Mouse (Mus musculus) right cerebral cortex, postnatal 36 days (tissue): ENCODE measurements at regions not wholly inside any gene's neighbourhood (a gene's known extent, or its start where the extent isn't known, plus 50 kb on each side); places are given as distances from the start of the nearest gene placed in this dataset.
"Not testable (repeated sequence)": the region's sequence is repeated elsewhere in the genome, so short reads cannot be mapped to it uniquely, and the experiment has no call there.

Source experiments
- DNase-seq, 2 experiments: peaks; one replicate each; pipeline ENCODE4 v3.0.0; 2022; ENCODE audit warnings: low spot score in 2 of 2, mixed read lengths in 1 of 2

GRCm38 (mm10) chr13:16476515-16476914 lies 464.9 kb downstream of the Inhba start:
- no peak for DNase-seq

GRCm38 (mm10) chr13:16487292-16487691 lies 475.6 kb downstream of the Inhba start:
- DNase-seq, result no peak

- DNase-seq, result not testable (repeated sequence)
Measured at GRCm38 (mm10) chr13:16490680-16491079, 479.0 kb downstream of the Inhba start.

DNA sequence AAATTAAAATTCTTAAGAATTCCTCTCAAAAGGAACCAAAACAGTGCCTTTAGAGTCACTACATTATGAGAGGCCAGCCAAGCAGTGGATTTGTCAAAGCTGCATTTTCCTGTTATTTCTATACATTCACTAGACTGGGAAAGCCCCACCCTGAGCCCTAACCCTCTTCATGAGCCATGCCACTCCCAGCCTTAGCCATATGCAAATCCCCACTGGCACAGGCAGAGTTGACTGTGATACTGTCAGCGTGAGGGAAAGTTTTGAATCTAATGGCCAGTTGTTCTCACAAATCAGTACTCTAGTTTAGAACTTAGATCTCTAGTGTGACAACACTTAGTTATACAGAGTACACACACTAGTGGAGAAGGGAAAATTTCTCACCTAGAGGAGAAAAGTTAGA lies 486.4 kb downstream of the Inhba start:
- DNase-seq, result no peak

- no peak for DNase-seq
Measured at GRCm38 (mm10) chr13:16512876-16513275, 501.2 kb downstream of the Inhba start.

GRCm38 (mm10) chr13:16515195-16515594 lies 503.5 kb downstream of the Inhba start:
- DNase-seq, result no peak

- DNase-seq, result no peak
Measured at GRCm38 (mm10) chr13:16529036-16529435, 517.4 kb downstream of the Inhba start.

- peak; percentile 27 to 36 for DNase-seq
Measured at GRCm38 (mm10) chr13:16543771-16544170, 532.1 kb downstream of the Inhba start.

DNA sequence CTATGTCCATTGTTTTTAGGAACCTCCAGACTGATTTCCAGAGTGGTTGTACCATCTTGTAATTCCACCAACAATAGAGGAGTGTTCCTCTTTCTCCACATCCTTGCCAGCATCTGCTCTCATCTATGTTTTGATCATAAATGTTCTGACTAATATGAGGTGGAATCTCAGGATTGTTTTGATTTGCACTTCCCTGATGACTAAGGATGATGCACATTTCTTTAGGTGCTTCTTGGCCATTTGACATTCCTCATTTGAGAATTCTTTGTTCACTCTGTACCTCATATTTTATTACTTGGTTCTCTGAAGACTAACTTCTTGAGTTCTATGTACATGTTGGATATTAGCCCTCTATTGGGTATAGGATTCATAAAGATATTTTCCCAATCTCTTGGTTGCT lies 538.4 kb downstream of the Inhba start:
- DNase-seq, result no peak

DNA sequence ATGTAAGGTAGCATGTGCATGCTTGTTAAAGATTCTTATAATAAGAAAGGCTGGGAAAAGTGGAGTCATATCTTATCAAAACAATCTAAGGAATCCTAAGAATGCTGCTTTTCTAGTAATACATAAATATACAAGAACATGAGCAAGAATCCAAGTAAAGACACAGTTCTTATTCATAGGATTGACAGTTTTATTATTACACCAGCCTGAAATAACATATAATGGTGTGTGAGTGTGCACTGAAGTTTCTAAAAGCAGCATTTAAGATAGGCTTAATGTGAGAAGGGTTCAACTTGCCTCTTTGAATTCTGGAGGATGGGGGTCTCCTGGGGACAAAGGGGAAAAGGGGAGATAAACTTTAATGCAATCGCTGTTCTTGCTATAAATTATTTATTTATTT lies 553.3 kb downstream of the Inhba start:
- no peak for DNase-seq

DNA sequence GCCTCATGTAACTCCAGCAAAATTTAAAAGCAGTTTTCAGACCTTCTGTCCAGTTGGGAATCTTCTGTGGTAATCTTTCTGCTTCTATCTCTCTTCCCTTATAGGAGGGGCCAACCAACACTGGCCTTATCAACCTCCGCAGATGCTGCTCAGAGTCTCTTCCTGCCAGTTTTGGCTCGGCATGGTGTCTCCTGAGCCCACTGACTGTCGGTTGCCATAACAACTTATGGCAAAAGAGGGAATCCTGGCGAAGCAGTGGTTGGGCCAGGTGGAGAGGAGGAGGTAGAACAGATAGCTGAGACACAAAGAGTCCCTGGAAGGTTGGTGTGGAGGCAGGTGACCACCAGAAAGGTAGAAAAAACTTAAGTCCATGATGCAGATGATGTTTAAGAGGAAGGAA lies 562.4 kb downstream of the Inhba start:
- peak; percentile 5 to 16 for DNase-seq

GRCm38 (mm10) chr13:16586286-16586685 lies 574.6 kb downstream of the Inhba start:
- DNase-seq, result no peak

DNA sequence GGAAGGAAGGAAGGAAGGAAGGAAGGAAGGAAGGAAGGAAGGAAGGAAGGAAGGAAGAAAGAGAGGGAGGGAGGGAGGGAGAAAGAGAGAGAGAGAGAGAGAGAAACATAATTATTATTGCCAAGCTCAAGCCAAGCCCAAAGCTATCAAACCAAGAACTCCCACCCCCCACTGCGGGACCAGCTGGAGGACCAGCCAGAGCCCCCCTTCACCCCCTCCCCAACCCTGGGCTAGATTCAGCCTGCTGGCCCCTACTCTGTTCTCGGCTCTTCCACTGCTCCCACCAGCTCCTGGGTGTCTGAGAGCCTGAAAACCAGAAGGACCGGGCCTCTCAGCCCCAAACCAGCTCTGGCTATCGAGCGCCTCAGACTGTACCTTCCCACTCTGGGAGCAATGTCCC lies 608.1 kb downstream of the Inhba start:
- no peak for DNase-seq

DNA sequence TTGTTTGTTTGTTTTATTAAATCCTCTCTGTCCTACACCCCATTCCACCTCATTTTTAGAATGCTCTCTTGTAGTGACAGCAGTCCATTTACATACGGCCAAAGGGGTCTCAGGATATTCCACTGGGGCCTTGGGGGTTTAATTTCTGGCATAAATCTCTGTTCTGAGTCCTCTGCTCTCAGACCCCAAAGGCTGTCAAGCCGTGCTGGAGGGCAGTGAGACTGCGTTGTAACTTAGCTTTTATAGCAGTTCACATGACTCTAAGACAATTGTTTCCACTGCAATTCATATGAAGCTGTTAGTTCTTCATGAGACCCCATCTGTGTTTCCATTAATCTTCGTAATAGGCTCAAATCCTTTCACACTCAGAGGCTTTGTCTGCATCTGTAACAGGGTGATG lies 614.9 kb downstream of the Inhba start:
- DNase-seq, result no peak

- DNase-seq, result no peak
Measured at GRCm38 (mm10) chr13:16633445-16634092, 621.9 kb downstream of the Inhba start.

GRCm38 (mm10) chr13:16636251-16636650 lies 624.6 kb downstream of the Inhba start:
- no peak for DNase-seq

- no peak for DNase-seq
Measured at GRCm38 (mm10) chr13:16641611-16642449, 630.2 kb downstream of the Inhba start.

DNA sequence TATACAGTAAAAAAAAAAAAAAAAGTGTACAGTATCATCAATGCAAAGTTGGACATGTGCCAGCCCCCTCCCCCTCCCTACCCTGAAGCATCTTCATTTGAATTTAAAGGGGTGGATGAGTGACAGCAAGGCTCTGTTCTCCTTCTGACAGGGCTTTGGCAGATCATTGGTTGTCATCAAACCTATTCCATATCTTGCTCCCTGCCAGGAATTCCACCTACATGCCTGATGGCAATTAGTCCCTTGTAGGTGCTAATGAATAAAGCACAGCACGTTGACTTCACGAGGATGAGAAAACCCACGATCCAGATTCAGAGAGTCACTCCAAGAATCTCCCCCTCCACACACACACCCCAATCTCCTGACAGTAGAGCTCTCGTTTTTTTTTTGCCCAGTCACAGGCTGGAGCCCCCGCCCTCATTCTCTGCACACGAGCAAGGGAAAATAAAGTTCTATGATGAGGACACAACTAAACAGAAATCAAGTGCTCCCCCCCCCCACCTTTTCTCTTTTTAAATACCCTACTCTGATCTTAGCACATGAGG lies 630.9 kb downstream of the Inhba start:
- no peak for DNase-seq

DNA sequence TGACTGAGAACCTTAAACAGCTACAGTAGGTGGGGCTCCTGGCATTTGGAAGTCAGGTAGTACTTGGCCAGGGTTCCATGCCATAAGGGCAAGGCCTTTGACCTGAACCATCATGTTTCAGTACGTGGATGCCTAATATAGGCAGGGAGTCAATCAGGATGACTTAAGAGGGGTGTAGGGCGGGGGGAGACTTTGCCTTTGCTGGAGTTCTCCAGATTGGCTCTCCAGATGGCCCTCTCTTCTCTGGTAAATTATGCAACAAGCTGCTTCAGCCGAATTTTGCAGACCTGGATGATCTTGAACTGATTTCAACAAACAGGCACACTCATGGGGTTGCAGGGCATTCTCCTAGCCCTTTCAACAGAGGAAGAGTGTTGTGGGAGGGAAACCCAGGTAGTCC lies 633.7 kb downstream of the Inhba start:
- DNase-seq, result no peak

DNA sequence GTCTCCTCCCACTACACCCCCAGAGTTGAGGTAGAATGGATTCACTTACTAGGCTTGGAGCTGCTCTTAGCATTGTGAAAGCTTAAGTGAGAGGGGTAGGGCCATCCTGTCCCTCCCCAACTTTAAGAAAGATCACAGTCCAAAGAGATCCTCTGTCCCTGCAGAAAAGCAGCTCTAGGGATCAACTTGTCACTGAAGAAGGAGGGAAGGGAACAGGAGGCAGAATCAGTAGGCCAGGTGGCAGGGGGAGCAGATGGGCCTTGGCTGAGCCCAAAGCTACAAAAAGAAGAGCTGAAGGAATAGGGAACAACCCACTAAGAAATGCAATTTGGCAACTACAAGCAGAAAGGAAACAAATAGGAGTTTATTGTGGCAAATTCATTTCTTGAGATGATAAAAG lies 634.4 kb downstream of the Inhba start:
- DNase-seq, result no peak

GRCm38 (mm10) chr13:16646649-16647048 lies 635.0 kb downstream of the Inhba start:
- no peak for DNase-seq

DNA sequence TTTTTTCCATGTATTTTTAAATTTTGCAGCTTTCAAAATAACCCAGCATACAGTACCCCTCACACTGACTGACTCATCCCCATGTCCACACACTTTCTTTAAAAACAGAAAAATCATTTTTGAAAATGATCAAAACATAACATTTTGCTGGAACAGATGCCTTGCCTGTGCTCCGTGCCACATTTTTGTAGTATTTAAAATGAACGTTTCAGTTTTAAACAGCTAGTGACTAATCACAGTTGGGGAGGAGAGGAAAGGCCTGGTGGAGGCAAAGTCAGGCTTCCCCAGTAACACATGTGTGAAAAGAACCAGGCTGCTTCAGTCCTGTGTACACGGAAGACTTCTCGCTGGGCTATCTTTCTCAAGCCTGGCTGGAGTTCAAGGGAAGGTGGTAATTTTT lies 644.5 kb downstream of the Inhba start:
- no peak for DNase-seq

DNA sequence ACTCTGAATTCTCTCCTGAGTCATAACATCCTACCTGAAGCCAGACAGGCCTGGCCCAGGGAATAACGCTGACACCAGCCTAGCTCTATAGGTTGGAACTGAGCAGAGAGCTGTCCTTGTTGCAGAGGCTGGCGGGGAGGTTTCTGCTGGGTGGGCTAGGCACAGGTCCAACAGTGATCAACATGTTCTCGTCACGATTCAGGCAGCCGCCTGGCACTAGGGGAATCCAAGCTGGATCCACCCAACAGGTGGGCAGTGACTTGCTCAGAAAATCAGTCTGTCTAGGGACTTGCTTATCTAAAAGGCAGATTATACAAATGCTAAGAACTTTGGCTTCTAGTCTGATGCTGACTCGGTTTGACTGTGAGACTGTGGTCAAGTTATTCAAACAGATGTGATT lies 648.2 kb downstream of the Inhba start:
- DNase-seq, result peak; percentile 44 to 51
